Mouse (Mus musculus): ENCODE results near the gene Tmem145.

Gene Tmem145

DNA sequence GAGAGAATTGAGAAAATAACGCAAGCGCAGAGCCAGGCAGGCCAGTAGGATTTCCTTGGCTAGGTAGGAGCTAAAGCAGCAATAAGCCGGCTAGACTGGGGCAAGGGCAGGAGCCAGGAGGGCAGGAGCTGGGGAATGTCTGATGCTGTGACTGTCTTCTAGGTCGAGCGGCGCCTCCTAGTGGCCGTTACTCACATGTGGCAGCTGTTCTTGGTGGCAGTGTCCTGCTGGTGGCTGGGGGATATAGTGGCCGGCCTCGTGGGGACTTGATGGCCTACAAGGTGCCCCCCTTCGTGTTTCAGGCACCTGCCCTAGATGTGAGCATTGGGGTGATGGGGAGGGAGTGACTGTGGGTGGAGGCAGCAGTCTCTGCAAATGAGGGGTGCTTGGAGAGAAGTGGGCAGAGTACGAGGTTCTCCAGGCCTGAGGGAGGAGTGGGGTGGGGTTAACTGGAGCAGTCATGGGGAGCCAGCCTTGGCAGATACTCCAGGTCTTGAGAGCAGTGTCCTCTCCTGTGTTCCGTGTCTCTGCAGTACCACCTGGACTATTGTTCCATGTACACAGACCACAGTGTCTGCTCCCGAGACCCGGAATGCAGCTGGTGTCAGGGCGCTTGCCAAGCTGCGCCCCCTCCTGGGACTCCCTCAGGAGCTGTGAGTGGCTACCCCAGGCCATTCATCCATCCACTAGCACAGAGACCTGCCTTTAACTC, 27.8 kb downstream of the Tmem145 start:
- peak; percentile 90 for DNase-seq

- no peak for DNase-seq
These were observed 28.6 kb downstream of the Tmem145 start for GRCm38 (mm10) chr7:25334472-25334871.

GRCm38 (mm10) chr7:25339329-25339728, 33.4 kb downstream of the Tmem145 start:
- no peak for DNase-seq

- DNase-seq = no peak
These were observed 35.3 kb downstream of the Tmem145 start for GRCm38 (mm10) chr7:25341000-25341784.

- DNase-seq = no peak
These were observed 43.0 kb downstream of the Tmem145 start for GRCm38 (mm10) chr7:25348861-25349260.

GRCm38 (mm10) chr7:25358721-25359206, 52.9 kb downstream of the Tmem145 start:
- no peak for DNase-seq

GRCm38 (mm10) chr7:25363151-25363550, 57.2 kb downstream of the Tmem145 start:
- DNase-seq = peak; percentile 45

- DNase-seq = no peak
These were observed 57.7 kb downstream of the Tmem145 start for GRCm38 (mm10) chr7:25363632-25364031.

Data from lung, postnatal 36 days (tissue).